13 mouse cellular contexts compared by ENCODE assay signal in the genomic region with DNA sequence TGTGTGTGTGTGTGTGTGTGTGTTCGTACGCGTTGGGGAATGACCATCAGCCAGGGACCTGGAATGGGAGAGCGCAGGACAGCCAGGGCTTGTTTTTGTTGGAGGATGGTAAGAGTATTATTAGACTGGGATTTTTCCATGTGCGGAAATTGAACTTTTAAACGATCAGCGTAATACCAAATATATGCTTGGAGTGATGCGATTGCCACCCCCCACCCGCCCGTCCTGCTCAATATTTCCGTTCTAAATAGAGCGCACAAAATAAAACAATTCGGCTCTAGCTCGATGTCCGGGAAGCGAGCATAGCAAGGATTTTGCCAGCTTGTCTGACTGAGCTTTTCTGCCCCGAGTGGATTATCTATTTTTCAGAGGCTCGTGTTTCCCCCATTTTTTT. TPM values are rescaled to one million over a fixed set of nuclear protein-coding genes. Genes with fewer than 3 reads are reported as not detected.
DNase-seq lines count a peak whose midpoint lies in the region; ATAC-seq and TF ChIP-seq lines count a peak whose summit lies in the region.
"Had no signal": no experiment of that assay in that cellular context is flagged by ENCODE, and none has a peak within 500 bp of the region (broad histone marks: within the 10 kb centered on the region; RNA-seq: fewer than 3 reads in every experiment).

No protein-coding gene starts in this region.

- no peaks in the 10 kb centered on the region for H3K9me3 ChIP-seq in intestine, embryonic 14.5 days (ENCODE audit: control insufficient read depth, low read length)
- H3K9me3 ChIP-seq in intestine, embryonic 16.5 days (ENCODE audit: control insufficient read depth, low read length), result no peaks in the 10 kb centered on the region
- no peaks in the 10 kb centered on the region for H3K9me3 ChIP-seq in forebrain, embryonic 10.5 days
- H3K9me3 ChIP-seq in hindbrain, postnatal 0 days (ENCODE audit: low read length), result no peaks in the 10 kb centered on the region
- H3K9me3 ChIP-seq in midbrain, postnatal 0 days (ENCODE audit: low read length), result no peaks in the 10 kb centered on the region
- H3K9me3 ChIP-seq: liver, embryonic 15.5 days had no signal

- ATAC-seq in intestine, embryonic 14.5 days (replicated peaks; ENCODE audit: low FRiP score, low TSS enrichment, low read depth), result no peak
- no peak for ATAC-seq in intestine, embryonic 16.5 days
- no peak for ATAC-seq in hindbrain, postnatal 0 days
- ATAC-seq in midbrain, postnatal 0 days (ENCODE audit: low FRiP score), result no peak

- 2% methylated on average over 18 of the region's 18 CpGs for WGBS in intestine, embryonic 14.5 days
- WGBS in intestine, embryonic 16.5 days, result under 1% methylated on average over 18 of the region's 18 CpGs
- WGBS in forebrain, embryonic 10.5 days, result under 1% methylated on average over 18 of the region's 18 CpGs
- WGBS in hindbrain, postnatal 0 days, result 1% methylated on average over 18 of the region's 18 CpGs
- 1% methylated on average over 18 of the region's 18 CpGs for WGBS in midbrain, postnatal 0 days

- H3K4me1 ChIP-seq in intestine, embryonic 14.5 days (replicated peaks; ENCODE audit: control insufficient read depth, insufficient read depth, low read length), result peaks cover 14% of the 10 kb centered on the region
- peaks cover 18% of the 10 kb centered on the region for H3K4me1 ChIP-seq in intestine, embryonic 16.5 days (ENCODE audit: control insufficient read depth, insufficient read depth, low read length)
- H3K4me1 ChIP-seq in forebrain, embryonic 10.5 days, result peaks cover 80% of the 10 kb centered on the region
- H3K4me1 ChIP-seq in hindbrain, postnatal 0 days (ENCODE audit: insufficient read depth, low read length), result no peaks in the 10 kb centered on the region
- no peaks in the 10 kb centered on the region for H3K4me1 ChIP-seq in midbrain, postnatal 0 days (ENCODE audit: insufficient read depth, low read length)

- intact Hi-C loops in heart, postnatal 36 days (cut with DNase I), result loop anchor here (10.0 kb wide), 2 partner anchors 412 to 508 kb away; a partner anchor contains a TSS

- no peak overlapping the region for H3K4me3 ChIP-seq in intestine, embryonic 14.5 days (ENCODE audit: low read depth, low read length)
- H3K4me3 ChIP-seq in intestine, embryonic 16.5 days (ENCODE audit: low read length), result no peak overlapping the region
- peak overlapping the region; percentile 86 for H3K4me3 ChIP-seq in forebrain, embryonic 10.5 days
- peak overlapping the region; percentile 60 for H3K4me3 ChIP-seq in hindbrain, postnatal 0 days (ENCODE audit: low read length)
- H3K4me3 ChIP-seq in midbrain, postnatal 0 days (ENCODE audit: low read depth, low read length), result peak overlapping the region; percentile 47
- H3K4me3 ChIP-seq: liver, embryonic 15.5 days had no signal

- peak; percentile 69 for DNase-seq in intestine, embryonic 14.5 days (ENCODE audit: low spot score)
- DNase-seq in forebrain, embryonic 10.5 days (ENCODE audit: extremely low spot score, low spot score), result no peak
- DNase-seq in hindbrain, postnatal 0 days (ENCODE audit: low spot score), result peak; percentile 13
- DNase-seq in midbrain, postnatal 0 days (ENCODE audit: low spot score), result no peak
- no peak for DNase-seq in cerebellum, adult 18-20 months
- DNase-seq in adrenal gland, postnatal 25 days, result no peak
- no peak for DNase-seq in heart, postnatal 36 days
- DNase-seq: gastrocnemius, postnatal 36 days had no signal

- H3K36me3 ChIP-seq in intestine, embryonic 14.5 days (ENCODE audit: control insufficient read depth, insufficient read depth, low read length), result no peaks in the 10 kb centered on the region
- no peaks in the 10 kb centered on the region for H3K36me3 ChIP-seq in intestine, embryonic 16.5 days (ENCODE audit: control insufficient read depth, insufficient read depth, low read length)
- peaks cover 38% of the 10 kb centered on the region for H3K36me3 ChIP-seq in forebrain, embryonic 10.5 days (replicated peaks)
- H3K36me3 ChIP-seq in hindbrain, postnatal 0 days (ENCODE audit: insufficient read depth, low read length), result no peaks in the 10 kb centered on the region; the same call in 1 of the 2 replicates
- H3K36me3 ChIP-seq in midbrain, postnatal 0 days (ENCODE audit: insufficient read depth, low read length), result no peaks in the 10 kb centered on the region
- H3K36me3 ChIP-seq: liver, embryonic 15.5 days had no signal

- H3K27me3 ChIP-seq in intestine, embryonic 14.5 days (replicated peaks; ENCODE audit: control insufficient read depth, insufficient read depth, low read length), result peaks cover 100% of the 10 kb centered on the region
- peaks cover 86% of the 10 kb centered on the region for H3K27me3 ChIP-seq in intestine, embryonic 16.5 days (replicated peaks; ENCODE audit: control insufficient read depth, insufficient read depth, low read length)
- peaks cover 86% of the 10 kb centered on the region for H3K27me3 ChIP-seq in forebrain, embryonic 10.5 days (ENCODE audit: poor library complexity, severe bottlenecking)
- H3K27me3 ChIP-seq in hindbrain, postnatal 0 days (ENCODE audit: insufficient read depth, low read length), result no peaks in the 10 kb centered on the region
- peaks cover 16% of the 10 kb centered on the region; the same call in 1 of the 2 replicates for H3K27me3 ChIP-seq in midbrain, postnatal 0 days (ENCODE audit: insufficient read depth, low read length)

- TF ChIP-seq CTCF in hindbrain, postnatal 0 days (IDR thresholded peaks at IDR 0.05; ENCODE audit: low read depth), result no peak
- no peak for TF ChIP-seq CTCF in midbrain, postnatal 0 days (IDR thresholded peaks at IDR 0.05)

- H3K9ac ChIP-seq in intestine, embryonic 14.5 days (ENCODE audit: low read length), result no peak overlapping the region
- H3K9ac ChIP-seq in intestine, embryonic 16.5 days (ENCODE audit: low read depth, low read length), result no peak overlapping the region
- H3K9ac ChIP-seq in hindbrain, postnatal 0 days (replicated peaks; ENCODE audit: low read length), result peak overlapping the region; percentile 89
- peak overlapping the region; percentile 63 for H3K9ac ChIP-seq in midbrain, postnatal 0 days (replicated peaks; ENCODE audit: low read length, poor library complexity, severe bottlenecking)
- H3K9ac ChIP-seq: liver, embryonic 15.5 days had no signal

- H3K4me2 ChIP-seq in intestine, embryonic 14.5 days (ENCODE audit: low read length), result no peak overlapping the region
- H3K4me2 ChIP-seq in intestine, embryonic 16.5 days (ENCODE audit: low read depth, low read length), result no peak overlapping the region
- peak overlapping the region; percentile 68; the same call in 1 of the 2 replicates for H3K4me2 ChIP-seq in hindbrain, postnatal 0 days (ENCODE audit: low read depth, low read length)
- peak overlapping the region; percentile 42 for H3K4me2 ChIP-seq in midbrain, postnatal 0 days (ENCODE audit: low read depth, low read length, poor library complexity, severe bottlenecking)

- no peak overlapping the region for H3K27ac ChIP-seq in intestine, embryonic 14.5 days (ENCODE audit: low read depth)
- H3K27ac ChIP-seq in intestine, embryonic 16.5 days (ENCODE audit: low read length), result no peak overlapping the region
- peak overlapping the region; percentile 99 for H3K27ac ChIP-seq in forebrain, embryonic 10.5 days
- H3K27ac ChIP-seq in hindbrain, postnatal 0 days, result peak overlapping the region; percentile 89
- peak overlapping the region; percentile 83 for H3K27ac ChIP-seq in midbrain, postnatal 0 days (ENCODE audit: low read depth, low read length)
- H3K27ac ChIP-seq: liver, embryonic 15.5 days had no signal

RNA-seq across cellular contexts. Expression of a gene that starts 1.6 kb away (rescaled TPM):
- polyA plus RNA-seq in intestine, embryonic 14.5 days (2014; fragmentation: Nextera tagmentation; extraction: Ambion mirVana), result not detected in 2 replicates
- not detected in 2 replicates for polyA plus RNA-seq in intestine, embryonic 16.5 days (2015; fragmentation: Nextera tagmentation; extraction: Ambion mirVana)
- polyA plus RNA-seq in forebrain, embryonic 10.5 days (2016; fragmentation: Nextera tagmentation; extraction: Ambion mirVana), result 7.0 and 7.3 TPM in 2 replicates
- total RNA-seq in hindbrain, postnatal 0 days (2014; rRNA removed), result 234 TPM in 2 replicates
- polyA plus RNA-seq in hindbrain, postnatal 0 days (2015; fragmentation: Nextera tagmentation; extraction: Ambion mirVana), result 35.9 and 40.2 TPM in 2 replicates
- total RNA-seq in midbrain, postnatal 0 days (2014; rRNA removed), result 69.2 and 106 TPM in 2 replicates
- polyA plus RNA-seq in midbrain, postnatal 0 days (2015; fragmentation: Nextera tagmentation; extraction: Ambion mirVana), result 6.9 and 13.9 TPM in 2 replicates
- total RNA-seq in adrenal gland, postnatal 25 days (2021), result not detected in 2 replicates
- total RNA-seq in heart, postnatal 36 days (2021), result not detected
- total RNA-seq: gastrocnemius, postnatal 36 days; monocyte, adult 5-6 weeks had no signal
- polyA plus RNA-seq: large intestine, adult 2 months; liver, embryonic 15.5 days; stomach, embryonic 16.5 days had no signal

RNA-seq across cellular contexts. Expression of a gene that starts 11.3 kb away (rescaled TPM):
- polyA plus RNA-seq in intestine, embryonic 14.5 days (2014; fragmentation: Nextera tagmentation; extraction: Ambion mirVana), result not detected in 2 replicates
- not detected in 2 replicates for polyA plus RNA-seq in intestine, embryonic 16.5 days (2015; fragmentation: Nextera tagmentation; extraction: Ambion mirVana)
- polyA plus RNA-seq in forebrain, embryonic 10.5 days (2016; fragmentation: Nextera tagmentation; extraction: Ambion mirVana), result 20.7 and 21.5 TPM in 2 replicates
- total RNA-seq in hindbrain, postnatal 0 days (2014; rRNA removed), result 46.2 and 51.3 TPM in 2 replicates
- 31.0 and 31.1 TPM in 2 replicates for polyA plus RNA-seq in hindbrain, postnatal 0 days (2015; fragmentation: Nextera tagmentation; extraction: Ambion mirVana)
- 10.7 and 24.8 TPM in 2 replicates for total RNA-seq in midbrain, postnatal 0 days (2014; rRNA removed)
- polyA plus RNA-seq in midbrain, postnatal 0 days (2015; fragmentation: Nextera tagmentation; extraction: Ambion mirVana), result 4.4 and 8.8 TPM in 2 replicates
- total RNA-seq in adrenal gland, postnatal 25 days (2021), result not detected in 2 replicates
- total RNA-seq in heart, postnatal 36 days (2021), result not detected
- total RNA-seq: gastrocnemius, postnatal 36 days had no signal
- polyA plus RNA-seq: large intestine, adult 2 months; liver, embryonic 15.5 days; stomach, embryonic 16.5 days had no signal

RNA-seq across cellular contexts. Expression of a gene that starts 13.6 kb away (rescaled TPM):
- not detected in 2 replicates for polyA plus RNA-seq in intestine, embryonic 14.5 days (2014; fragmentation: Nextera tagmentation; extraction: Ambion mirVana)
- polyA plus RNA-seq in intestine, embryonic 16.5 days (2015; fragmentation: Nextera tagmentation; extraction: Ambion mirVana), result not detected in 2 replicates
- 0.27 TPM in 1 of 2 replicates, not detected in the other for polyA plus RNA-seq in forebrain, embryonic 10.5 days (2016; fragmentation: Nextera tagmentation; extraction: Ambion mirVana)
- total RNA-seq in hindbrain, postnatal 0 days (2014; rRNA removed), result 0.93 and 4.7 TPM in 2 replicates
- polyA plus RNA-seq in hindbrain, postnatal 0 days (2015; fragmentation: Nextera tagmentation; extraction: Ambion mirVana), result 1.2 and 1.4 TPM in 2 replicates
- 0.19 and 0.38 TPM in 2 replicates for total RNA-seq in midbrain, postnatal 0 days (2014; rRNA removed)
- polyA plus RNA-seq in midbrain, postnatal 0 days (2015; fragmentation: Nextera tagmentation; extraction: Ambion mirVana), result 0.21 and 0.32 TPM in 2 replicates
- not detected in 2 replicates for total RNA-seq in adrenal gland, postnatal 25 days (2021)
- total RNA-seq in heart, postnatal 36 days (2021), result not detected
- total RNA-seq: gastrocnemius, postnatal 36 days; monocyte, adult 5-6 weeks had no signal
- polyA plus RNA-seq: large intestine, adult 2 months; liver, embryonic 15.5 days; stomach, embryonic 16.5 days had no signal

RNA-seq across cellular contexts. Expression of a gene that starts 25.9 kb away (rescaled TPM):
- polyA plus RNA-seq in intestine, embryonic 14.5 days (2014; fragmentation: Nextera tagmentation; extraction: Ambion mirVana), result not detected in 2 replicates
- polyA plus RNA-seq in intestine, embryonic 16.5 days (2015; fragmentation: Nextera tagmentation; extraction: Ambion mirVana), result not detected in 2 replicates
- 1.0 and 1.9 TPM in 2 replicates for polyA plus RNA-seq in forebrain, embryonic 10.5 days (2016; fragmentation: Nextera tagmentation; extraction: Ambion mirVana)
- 1.2 and 3.0 TPM in 2 replicates for total RNA-seq in hindbrain, postnatal 0 days (2014; rRNA removed)
- 0.56 and 0.82 TPM in 2 replicates for polyA plus RNA-seq in hindbrain, postnatal 0 days (2015; fragmentation: Nextera tagmentation; extraction: Ambion mirVana)
- total RNA-seq in midbrain, postnatal 0 days (2014; rRNA removed), result 1.9 TPM in 1 of 2 replicates, not detected in the other
- 0.07 TPM in 1 of 2 replicates, not detected in the other for polyA plus RNA-seq in midbrain, postnatal 0 days (2015; fragmentation: Nextera tagmentation; extraction: Ambion mirVana)
- not detected in 2 replicates for total RNA-seq in adrenal gland, postnatal 25 days (2021)
- not detected for total RNA-seq in heart, postnatal 36 days (2021)
- total RNA-seq: gastrocnemius, postnatal 36 days; monocyte, adult 5-6 weeks had no signal
- polyA plus RNA-seq: large intestine, adult 2 months; liver, embryonic 15.5 days; stomach, embryonic 16.5 days had no signal

RNA-seq across cellular contexts. Expression of a gene that starts 57.3 kb away (rescaled TPM):
- polyA plus RNA-seq in intestine, embryonic 14.5 days (2014; fragmentation: Nextera tagmentation; extraction: Ambion mirVana), result 21.5 and 24.6 TPM in 2 replicates
- polyA plus RNA-seq in intestine, embryonic 16.5 days (2015; fragmentation: Nextera tagmentation; extraction: Ambion mirVana), result 17.3 and 18.3 TPM in 2 replicates
- 38.9 and 39.0 TPM in 2 replicates for polyA plus RNA-seq in forebrain, embryonic 10.5 days (2016; fragmentation: Nextera tagmentation; extraction: Ambion mirVana)
- 6.7 and 13.4 TPM in 2 replicates for total RNA-seq in hindbrain, postnatal 0 days (2014; rRNA removed)
- 39.1 and 42.8 TPM in 2 replicates for polyA plus RNA-seq in hindbrain, postnatal 0 days (2015; fragmentation: Nextera tagmentation; extraction: Ambion mirVana)
- total RNA-seq in midbrain, postnatal 0 days (2014; rRNA removed), result 9.2 and 16.7 TPM in 2 replicates
- 22.1 and 27.2 TPM in 2 replicates for polyA plus RNA-seq in midbrain, postnatal 0 days (2015; fragmentation: Nextera tagmentation; extraction: Ambion mirVana)
- total RNA-seq in adrenal gland, postnatal 25 days (2021), result 133 and 175 TPM in 2 replicates
- 10 to 100 TPM; 89.7 to 93.4 TPM for total RNA-seq in heart, postnatal 36 days (2021)

Comparison
In these comparisons a context has a peak if more than half of its experiments do, and no peak if none do; other contexts are left out.
1. DNase-seq: peak in intestine, embryonic 14.5 days (single experiment) and hindbrain, postnatal 0 days (single experiment); none in forebrain, embryonic 10.5 days (single experiment), midbrain, postnatal 0 days (single experiment), cerebellum, adult 18-20 months (0 of 2), adrenal gland, postnatal 25 days (single experiment) and heart, postnatal 36 days (0 of 2).
2. H3K27ac ChIP-seq: peak in forebrain, embryonic 10.5 days (single experiment), hindbrain, postnatal 0 days (single experiment) and midbrain, postnatal 0 days (single experiment); none in intestine, embryonic 14.5 days (single experiment) and intestine, embryonic 16.5 days (single experiment).
3. H3K4me2 ChIP-seq: peak in hindbrain, postnatal 0 days (single experiment) and midbrain, postnatal 0 days (single experiment); none in intestine, embryonic 14.5 days (single experiment) and intestine, embryonic 16.5 days (single experiment).
4. H3K4me3 ChIP-seq: peak in forebrain, embryonic 10.5 days (single experiment), hindbrain, postnatal 0 days (single experiment) and midbrain, postnatal 0 days (single experiment); none in intestine, embryonic 14.5 days (single experiment) and intestine, embryonic 16.5 days (single experiment).
5. H3K9ac ChIP-seq: peak in hindbrain, postnatal 0 days (single experiment) and midbrain, postnatal 0 days (single experiment); none in intestine, embryonic 14.5 days (single experiment) and intestine, embryonic 16.5 days (single experiment).